Mouse (Mus musculus) liver, postnatal 0 days (tissue): ENCODE results near the gene Sass6.

Source experiments
- CTCF ChIP-seq: sonication (generic); IDR thresholded peaks from 2 replicates; pipeline ENCODE4 v1.5.1; 2016; ENCODE audit warnings: antibody characterized with exemption, low read depth
- EP300 ChIP-seq: IDR thresholded peaks from 2 replicates; pipeline ENCODE4 v1.6.1; 2016; ENCODE audit warnings: antibody characterized with exemption, low read depth, mild to moderate bottlenecking

- TF ChIP-seq CTCF (no peak), EP300 (no peak)
Observed at GRCm38 (mm10) chr3:116641811-116642371, 47.1 kb downstream of the Sass6 start.
